Mouse (Mus musculus) CH12.LX (cell line): ENCODE measurements around the gene Scd4. TPM values are rescaled to one million over a fixed set of nuclear protein-coding genes. Genes with fewer than 3 reads are reported as not detected.

Experiments used
- DNase-seq: peaks from one replicate; pipeline ENCODE4 v3.0.0-alpha.2; 2013; ENCODE audit errors: extremely low read depth
- H3K27ac ChIP-seq: 2 replicates; pipeline ENCODE4 v1.5.1; 2012; ENCODE audit warnings: low read depth, mild to moderate bottlenecking, control low read depth, moderate library complexity; ENCODE audit not compliant: insufficient read depth
- H3K27me3 ChIP-seq: replicated peaks from 2 replicates; pipeline ENCODE3; 2012; ENCODE audit warnings: inconsistent platforms
- H3K36me3 ChIP-seq, 2 experiments: replicated peaks in 1 of 2; 2 replicates each; pipeline versions ENCODE3 to v1.6.1; 2012; ENCODE audit warnings: inconsistent platforms in 1 of 2, low read length in 1 of 2, mild to moderate bottlenecking in 1 of 2, mixed read lengths in 1 of 2, moderate library complexity in 1 of 2; ENCODE audit not compliant: control insufficient read depth in 1 of 2, insufficient read depth in 1 of 2
- H3K4me1 ChIP-seq, 2 experiments: 2 replicates each; pipeline ENCODE4 v1.6.1; 2012; ENCODE audit warnings: inconsistent platforms in 1 of 2, moderate library complexity in 1 of 2; ENCODE audit not compliant: insufficient read depth in 2 of 2, control insufficient read depth in 1 of 2
- H3K4me2 ChIP-seq: 2 replicates; pipeline ENCODE4 v1.6.1; 2012; ENCODE audit warnings: low read depth, mild to moderate bottlenecking, control low read depth; ENCODE audit not compliant: poor library complexity, insufficient read depth, severe bottlenecking
- H3K4me3 ChIP-seq, 3 experiments: fragments of 150-350 bp in 1 of 3; sonication (generic) in 1 of 3; replicated peaks in 1 of 3; 2 replicates each; pipeline versions ENCODE3 to v1.5.1; 2011 to 2012; ENCODE audit warnings: low read depth in 2 of 3, low read length in 2 of 3, mild to moderate bottlenecking in 2 of 3, moderate library complexity in 2 of 3, control low read depth in 1 of 3, improper control_type of control experiment in 1 of 3, inconsistent platforms in 1 of 3, mixed read lengths in 1 of 3; ENCODE audit not compliant: poor library complexity in 1 of 3
- H3K79me2 ChIP-seq: replicated peaks from 2 replicates; pipeline ENCODE4 v1.6.1; 2012; ENCODE audit warnings: mild to moderate bottlenecking, moderate library complexity; ENCODE audit not compliant: control insufficient read depth, poor library complexity, insufficient read depth, severe bottlenecking; ENCODE audit errors: extremely low read depth
- H3K9ac ChIP-seq: 2 replicates; pipeline ENCODE4 v1.6.1; 2012; ENCODE audit warnings: low read depth, mild to moderate bottlenecking, control low read depth, moderate library complexity; ENCODE audit not compliant: insufficient read depth
- H3K9me3 ChIP-seq: replicated peaks from 2 replicates; pipeline ENCODE3; 2012; ENCODE audit warnings: low read length, inconsistent platforms, mixed read lengths
- CHD1 ChIP-seq: IDR thresholded peaks from 2 replicates; pipeline ENCODE4 v1.6.1; 2012; ENCODE audit warnings: low read depth, low read length, improper control_type of control experiment, inconsistent platforms
- CHD2 ChIP-seq: IDR thresholded peaks from 2 replicates; pipeline ENCODE4 v1.6.1; 2011; ENCODE audit warnings: low read length, improper control_type of control experiment
- E2F4 ChIP-seq: IDR thresholded peaks from 2 replicates; pipeline ENCODE4 v1.6.1; 2011; ENCODE audit warnings: low read depth, low read length, improper control_type of control experiment; ENCODE audit not compliant: insufficient replicate concordance
- IRF4 ChIP-seq: IDR thresholded peaks from 2 replicates; pipeline ENCODE4 v1.6.1; 2014; ENCODE audit warnings: low read depth, mild to moderate bottlenecking, inconsistent platforms, low read length, improper control_type of control experiment
- KAT2A ChIP-seq: IDR thresholded peaks from 2 replicates; pipeline ENCODE4 v1.6.1; 2012; ENCODE audit warnings: low read length, improper control_type of control experiment, inconsistent platforms; ENCODE audit not compliant: insufficient replicate concordance
- MAFK ChIP-seq: IDR thresholded peaks from 2 replicates; pipeline ENCODE4 v1.6.1; 2011; ENCODE audit warnings: low read length, improper control_type of control experiment; ENCODE audit not compliant: insufficient replicate concordance
- MAZ ChIP-seq: IDR thresholded peaks from 2 replicates; pipeline ENCODE4 v1.6.1; 2012; ENCODE audit warnings: low read depth, mild to moderate bottlenecking, inconsistent platforms, low read length, improper control_type of control experiment, moderate library complexity
- MXI1 ChIP-seq: IDR thresholded peaks from 2 replicates; pipeline ENCODE4 v1.6.1; 2011; ENCODE audit warnings: mild to moderate bottlenecking, low read depth, low read length, improper control_type of control experiment
- MYC ChIP-seq: IDR thresholded peaks from 2 replicates; pipeline ENCODE4 v1.6.1; 2011; ENCODE audit warnings: low read depth, mild to moderate bottlenecking, improper control_type of control experiment, low read length
- NRF1 ChIP-seq: IDR thresholded peaks from 2 replicates; pipeline ENCODE4 v1.6.1; 2014; ENCODE audit warnings: low read depth, mild to moderate bottlenecking, inconsistent platforms, low read length, improper control_type of control experiment, moderate library complexity
- RAD21 ChIP-seq: IDR thresholded peaks from 2 replicates; pipeline ENCODE4 v1.6.1; 2011; ENCODE audit warnings: low read depth, mild to moderate bottlenecking, low read length, improper control_type of control experiment, moderate library complexity
- RCOR1 ChIP-seq: conservative IDR thresholded peaks from 2 replicates; pipeline ENCODE4 v1.6.1; 2012; ENCODE audit warnings: low read depth, mild to moderate bottlenecking, inconsistent platforms, low read length, improper control_type of control experiment
- SIN3A ChIP-seq: IDR thresholded peaks from 2 replicates; pipeline ENCODE4 v1.6.1; 2012; ENCODE audit warnings: low read length, improper control_type of control experiment, inconsistent platforms
- TBP ChIP-seq: conservative IDR thresholded peaks from 2 replicates; pipeline ENCODE4 v1.6.1; 2011; ENCODE audit warnings: low read depth, low read length, improper control_type of control experiment
- TCF12 ChIP-seq: IDR thresholded peaks from 2 replicates; pipeline ENCODE4 v1.6.1; 2014; ENCODE audit warnings: low read depth, mild to moderate bottlenecking, inconsistent platforms, low read length, improper control_type of control experiment
- UBTF ChIP-seq: IDR thresholded peaks from 2 replicates; pipeline ENCODE4 v1.6.1; 2012; ENCODE audit warnings: low read depth, mild to moderate bottlenecking, inconsistent platforms, low read length, improper control_type of control experiment, moderate library complexity
- USF2 ChIP-seq: conservative IDR thresholded peaks from 2 replicates; pipeline ENCODE4 v1.6.1; 2011; ENCODE audit warnings: low read depth, low read length, improper control_type of control experiment
- ZC3H11A ChIP-seq: IDR thresholded peaks from 2 replicates; pipeline ENCODE4 v1.6.1; 2012; ENCODE audit warnings: low read depth, mild to moderate bottlenecking, inconsistent platforms, low read length, improper control_type of control experiment
- ZKSCAN1 ChIP-seq: IDR thresholded peaks from 2 replicates; pipeline ENCODE4 v1.6.1; 2012; ENCODE audit warnings: low read depth, inconsistent platforms, low read length, improper control_type of control experiment, borderline replicate concordance
- ZMIZ1 ChIP-seq: IDR thresholded peaks from 2 replicates; pipeline ENCODE4 v1.6.1; 2012; ENCODE audit warnings: low read depth, mild to moderate bottlenecking, inconsistent platforms, low read length, improper control_type of control experiment
- dilution Hi-C: fragments of 300-500 bp; cut with MboI; formaldehyde crosslinking; loops from 2 replicates; pipeline ENCODE4 v1.14.3; 2020; ENCODE audit warnings: low sequenced_read_pairs; ENCODE audit not compliant: extremely low pct_unique_long_range_greater_than_20kb, extremely low pct_ligation_motif_present
- in situ Hi-C: fragments of 300-500 bp; cut with MboI; formaldehyde crosslinking; loops from 3 replicates; pipeline ENCODE4 v1.14.3; 2019; ENCODE audit warnings: low sequenced_read_pairs, low pct_ligation_motif_present, low pct_unique_long_range_greater_than_20kb, mixed read lengths
- polyA plus RNA-seq: library from polyadenylated mRNA; unstranded; fragments of >175 nt; gene quantifications from 2 replicates; pipeline ENCODE4 v1.2.1, GENCODE M21; 2012; ENCODE audit warnings: low read depth; ENCODE audit not compliant: insufficient read length
- total RNA-seq, 2 experiments: library from RNA; depleted of rRNA; stranded (reverse); fragments of 300-350 nt in 1 of 2; fragments of >200 nt in 1 of 2; gene quantifications; 2 replicates each; pipeline ENCODE4 v1.2.3; 2012 to 2014

The Scd4 gene
- total and polyA plus RNA-seq, 3 experiments: 0.11 TPM; not detected in 2

DNA sequence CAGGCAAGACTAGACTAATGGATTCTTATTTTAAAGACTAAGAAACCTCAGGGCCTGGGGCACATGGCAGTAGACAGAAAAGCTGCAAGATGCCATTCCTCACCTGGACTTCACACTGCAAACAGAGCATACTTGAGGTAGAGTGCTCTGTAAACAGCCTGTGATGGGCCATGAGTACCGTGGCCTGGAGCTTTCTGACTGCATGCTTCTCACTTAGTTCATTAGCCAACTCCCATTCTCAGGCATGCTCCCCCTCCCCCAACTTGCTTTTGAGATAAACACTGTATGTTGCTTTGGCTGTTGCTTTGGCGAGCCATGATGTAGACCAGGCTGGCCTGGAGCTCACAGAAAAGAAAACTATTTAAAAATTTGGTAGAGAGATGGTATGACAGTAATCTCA, 46.8 kb upstream of the Scd4 start:
- in situ Hi-C loops (no loop called here), dilution Hi-C loops (no loop called here)
- H3K36me3 ChIP-seq: peaks cover 0 to 4% of the 10 kb centered on the region in 2 experiments
- no peak overlapping the region for H3K9ac ChIP-seq
- no peaks in the 10 kb centered on the region for H3K9me3 ChIP-seq
- TF ChIP-seq TCF12: no peak
- TF ChIP-seq TBP: no peak
- TF ChIP-seq USF2: no peak
- TF ChIP-seq CHD2: 0 out of 2 replicates have a peak, but pooled peaks have one; percentile 15
- no peak for TF ChIP-seq ZMIZ1
- no peak for TF ChIP-seq MAZ
- DNase-seq: no peak
- no peaks in the 10 kb centered on the region for H3K27me3 ChIP-seq
- no peak overlapping the region for H3K4me2 ChIP-seq
- peaks cover 15 to 48% of the 10 kb centered on the region in 2 experiments for H3K4me1 ChIP-seq
- H3K27ac ChIP-seq: no peak overlapping the region
- H3K4me3 ChIP-seq: no peak overlapping the region
- no peaks in the 10 kb centered on the region for H3K79me2 ChIP-seq

GRCm38 (mm10) chr19:44287415-44288110, 45.3 kb upstream of the Scd4 start:
- dilution Hi-C loops: no loop called here
- TF ChIP-seq NRF1: no peak
- no peak for TF ChIP-seq RCOR1
- TF ChIP-seq UBTF: no peak
- TF ChIP-seq MXI1: no peak
- no peak for TF ChIP-seq CHD1
- no peak for TF ChIP-seq KAT2A
- no peak for TF ChIP-seq ZKSCAN1
- no peak for TF ChIP-seq MYC
- TF ChIP-seq MAFK: no peak
- TF ChIP-seq USF2: no peak
- no peak for TF ChIP-seq TBP
- no peak for TF ChIP-seq RAD21
- no peak for TF ChIP-seq IRF4
- TF ChIP-seq E2F4: no peak
- no peak for TF ChIP-seq SIN3A
- no peak for TF ChIP-seq ZC3H11A
- TF ChIP-seq, all 38 proteins: peak for 0
- peaks cover 0 to 4% of the 10 kb centered on the region in 2 experiments for H3K36me3 ChIP-seq
- peaks cover 7 to 46% of the 10 kb centered on the region in 2 experiments for H3K4me1 ChIP-seq
- H3K4me2 ChIP-seq: no peak overlapping the region
- no peaks in the 10 kb centered on the region for H3K27me3 ChIP-seq
- no peak overlapping the region for H3K9ac ChIP-seq
- in situ Hi-C loops: no loop called here
- no peak overlapping the region for H3K27ac ChIP-seq
- no peaks in the 10 kb centered on the region for H3K9me3 ChIP-seq
- no peak for DNase-seq
- no peak overlapping the region for H3K4me3 ChIP-seq
- no peaks in the 10 kb centered on the region for H3K79me2 ChIP-seq
